Mouse (Mus musculus): Measurements from ENCODE around the gene 4933411K16Rik.

DNA sequence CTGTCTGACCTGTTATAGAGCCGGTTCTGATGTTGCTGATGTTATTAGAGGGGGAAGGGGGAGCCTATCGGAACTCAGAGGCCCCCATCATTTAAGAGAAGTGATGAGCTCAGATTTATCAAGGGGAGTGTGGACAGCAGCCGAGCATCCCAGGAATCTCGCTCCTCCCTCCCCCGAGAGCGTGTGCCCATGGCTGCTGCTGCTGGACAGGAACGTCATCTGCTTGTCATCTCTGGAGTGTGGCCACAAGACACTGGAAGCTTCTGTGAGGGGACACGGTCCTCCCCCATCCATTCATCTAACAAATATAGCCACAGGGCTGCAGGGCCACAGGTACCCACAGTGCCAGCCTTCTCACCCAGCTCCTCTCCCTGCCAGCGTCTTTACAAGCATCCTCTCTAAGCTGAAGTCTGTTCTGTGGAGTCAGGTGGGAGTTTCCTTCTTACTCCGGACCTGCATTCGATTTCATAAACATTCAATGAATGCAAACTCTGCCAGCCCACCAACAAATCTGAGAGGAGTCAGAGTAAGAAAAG, 14.8 kb upstream of the 4933411K16Rik start:
- no peak for TF ChIP-seq POLR2A (IDR thresholded peaks at IDR 0.05; ENCODE audit: extremely low read depth, insufficient read depth, low read length)
- TF ChIP-seq CTCF (IDR thresholded peaks at IDR 0.05; ENCODE audit: low read depth, low read length), result no peak

Data from liver, adult 2 months (tissue).